Mouse (Mus musculus) frontal cortex, adult 2 months (tissue): ENCODE results near the gene Cog5. TPM values are rescaled to one million over a fixed set of nuclear protein-coding genes. Genes with fewer than 3 reads are reported as not detected.

ENCODE experiments used
- DNase-seq, 2 experiments: peaks; one replicate each; pipeline ENCODE4 v3.0.0; 2022; ENCODE audit warnings: low spot score in 1 of 2; ENCODE audit errors: extremely low spot score in 1 of 2
- polyA plus RNA-seq: library from polyadenylated mRNA; depleted of rRNA; stranded (reverse); fragments of >200 nt; gene quantifications from 2 replicates; pipeline ENCODE4 v1.2.3, GENCODE M21; 2012

Cog5 gene
- polyA plus RNA-seq, 1 experiment = 28.8 TPM

- no peak for DNase-seq
Measured at GRCm38 (mm10) chr12:31707531-31707930, 52.9 kb downstream of the Cog5 start.

GRCm38 (mm10) chr12:31709665-31710064 is 55.0 kb downstream of the Cog5 start:
- no peak for DNase-seq

DNA sequence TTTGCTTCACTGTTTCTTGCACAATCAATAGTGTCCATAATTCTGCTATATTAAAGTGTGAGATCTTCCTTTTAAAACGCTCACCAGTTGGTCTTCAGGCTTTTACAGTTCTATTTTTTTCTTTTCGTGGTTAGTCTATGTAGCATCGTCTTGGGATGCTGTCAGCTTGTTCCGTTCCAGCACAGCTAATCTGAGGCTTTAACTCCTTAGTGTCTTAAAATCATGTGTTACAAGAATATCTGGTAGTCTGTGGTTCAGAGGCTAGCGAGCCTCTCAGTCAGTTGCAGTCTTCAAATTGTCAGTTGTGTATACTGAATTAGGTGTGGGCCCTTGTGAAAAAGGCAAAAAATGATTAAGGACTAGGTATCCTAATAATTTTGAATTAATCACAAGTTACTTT is 57.6 kb downstream of the Cog5 start:
- DNase-seq = no peak

DNA sequence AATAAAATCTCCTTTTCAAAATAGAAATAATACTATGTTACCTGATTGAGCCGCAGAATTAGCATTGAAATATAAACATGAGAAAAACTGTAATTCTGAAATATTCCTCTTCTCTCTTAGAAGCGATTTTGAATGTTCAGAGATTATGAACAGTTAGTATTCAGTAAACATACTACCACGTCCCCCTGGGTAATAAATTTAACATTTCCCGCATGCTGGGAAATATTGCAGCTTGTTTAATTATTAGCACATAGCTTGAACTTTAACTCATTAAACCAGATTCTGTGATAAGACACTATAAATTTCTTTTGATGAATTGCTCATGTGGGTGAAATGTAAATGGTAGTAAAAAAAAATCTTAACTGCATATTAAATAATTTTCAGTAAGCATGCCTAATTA is 58.1 kb downstream of the Cog5 start:
- no peak for DNase-seq

GRCm38 (mm10) chr12:31713600-31713999 is 58.9 kb downstream of the Cog5 start, which contains the start of gene Gpr22:
Gpr22 (minus strand) TSS chr12:31713947.
- DNase-seq = peak; percentile 69 to 83

DNA sequence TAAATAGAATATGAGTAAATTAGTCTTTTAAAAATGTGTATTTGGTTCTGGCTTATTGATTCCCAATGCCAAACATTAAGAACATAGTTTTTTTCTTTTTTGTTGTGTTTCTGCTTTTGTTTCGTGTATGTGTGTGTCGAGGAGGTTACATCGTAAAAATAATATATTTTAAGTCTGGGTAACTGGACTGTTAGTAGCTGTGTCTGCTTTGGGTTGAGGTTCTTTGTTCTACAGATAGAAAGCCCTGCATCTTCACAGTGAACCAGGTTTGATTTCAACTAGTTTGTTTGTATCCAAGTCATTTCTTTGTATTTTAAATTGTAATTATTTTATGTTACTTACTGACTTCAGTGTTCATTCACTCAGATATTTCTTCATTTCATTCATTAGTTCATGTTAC is 59.4 kb downstream of the Cog5 start:
- no peak for DNase-seq

DNA sequence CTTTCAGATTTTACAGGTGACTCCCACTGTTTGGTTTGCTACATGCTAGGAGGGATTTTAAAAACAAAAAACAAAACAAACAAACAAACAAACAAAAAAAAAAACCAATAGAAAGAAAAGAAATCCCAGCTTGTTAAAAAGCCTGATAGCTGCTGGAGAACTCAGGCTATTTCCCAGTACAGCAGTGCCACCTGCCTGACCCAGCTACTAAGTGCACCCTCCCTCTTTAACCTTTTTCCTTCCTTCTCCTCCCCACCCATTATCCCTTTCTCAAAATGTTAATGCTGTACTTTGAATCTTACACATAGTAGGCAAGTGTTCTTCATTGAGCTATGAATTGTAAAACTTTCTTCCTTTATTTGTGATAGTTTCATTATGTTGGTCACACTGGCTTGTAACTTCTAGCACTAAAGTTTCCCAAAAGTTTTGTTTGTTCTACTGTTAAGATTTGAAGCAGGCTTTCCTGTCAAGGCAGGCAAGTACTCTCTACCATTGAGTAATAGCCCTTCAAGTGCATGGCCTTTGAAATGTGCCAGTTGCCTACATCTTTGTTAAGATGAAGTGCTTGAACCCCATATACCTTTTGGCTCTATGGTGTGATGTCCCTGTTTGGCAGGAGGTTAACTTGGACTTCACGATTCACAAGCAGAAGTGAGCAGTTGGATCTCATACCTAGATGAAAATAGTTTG is 65.1 kb downstream of the Cog5 start:
- no peak for DNase-seq

- no peak for DNase-seq
Measured at GRCm38 (mm10) chr12:31724576-31724975, 69.9 kb downstream of the Cog5 start.

DNA sequence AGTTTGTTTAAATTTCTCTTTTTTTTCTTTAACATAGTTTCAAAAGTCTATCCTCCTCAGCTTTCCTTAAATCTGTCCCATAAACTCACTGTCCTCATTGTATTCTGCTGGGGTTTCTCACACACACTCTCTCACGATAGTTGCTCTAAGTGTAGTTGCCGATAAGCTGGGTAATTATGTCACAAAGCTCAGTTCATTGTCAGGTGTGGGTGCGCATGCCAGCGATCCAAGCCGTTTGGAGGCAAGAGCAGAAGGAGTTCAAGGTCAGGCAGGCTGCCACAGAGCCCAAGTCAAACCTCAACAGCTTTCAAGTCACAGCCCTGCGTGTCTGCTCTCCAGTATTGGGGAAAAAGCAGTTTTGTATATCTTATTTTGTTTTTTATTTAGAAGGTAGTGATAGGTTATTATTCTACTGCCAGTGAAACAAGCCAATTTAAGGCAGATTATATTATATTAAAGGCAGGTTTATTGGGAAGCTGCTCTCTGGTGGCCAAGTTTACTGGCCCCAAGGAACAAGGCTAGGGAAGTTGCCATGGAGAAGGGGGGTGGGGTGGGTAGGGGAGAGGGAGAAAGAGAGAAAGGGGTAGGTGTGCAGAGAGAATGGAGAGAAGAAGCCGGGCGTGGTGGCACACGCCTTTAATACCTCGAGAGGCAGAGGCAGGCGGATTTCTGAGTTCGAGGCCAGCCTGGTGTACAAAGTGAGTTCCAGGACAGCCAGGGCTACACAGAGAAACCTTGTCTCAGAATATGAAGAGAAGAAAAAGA is 71.0 kb downstream of the Cog5 start:
- DNase-seq = no peak

DNA sequence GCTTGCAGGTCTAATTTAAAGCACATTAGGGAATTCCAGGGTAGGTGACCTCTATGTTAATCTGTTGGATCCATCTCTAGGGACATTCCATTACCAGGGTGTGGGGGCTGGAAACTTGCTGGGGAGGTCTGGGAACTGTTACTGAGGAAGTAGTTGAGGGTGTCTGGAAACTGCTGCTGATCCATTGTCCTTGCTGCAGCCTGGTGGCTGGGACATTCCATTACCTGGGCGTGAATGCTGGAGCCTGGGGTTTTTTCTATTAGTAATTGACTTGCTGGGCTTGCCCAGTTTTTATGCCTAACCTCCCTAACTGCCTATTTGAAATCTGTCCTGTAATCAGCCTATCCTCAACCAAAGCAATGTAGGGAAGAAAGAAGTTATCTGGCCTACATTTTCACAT is 72.0 kb downstream of the Cog5 start:
- no peak for DNase-seq

- DNase-seq = peak; percentile 67 to 74
Measured at GRCm38 (mm10) chr12:31730126-31730525, 75.5 kb downstream of the Cog5 start.

DNA sequence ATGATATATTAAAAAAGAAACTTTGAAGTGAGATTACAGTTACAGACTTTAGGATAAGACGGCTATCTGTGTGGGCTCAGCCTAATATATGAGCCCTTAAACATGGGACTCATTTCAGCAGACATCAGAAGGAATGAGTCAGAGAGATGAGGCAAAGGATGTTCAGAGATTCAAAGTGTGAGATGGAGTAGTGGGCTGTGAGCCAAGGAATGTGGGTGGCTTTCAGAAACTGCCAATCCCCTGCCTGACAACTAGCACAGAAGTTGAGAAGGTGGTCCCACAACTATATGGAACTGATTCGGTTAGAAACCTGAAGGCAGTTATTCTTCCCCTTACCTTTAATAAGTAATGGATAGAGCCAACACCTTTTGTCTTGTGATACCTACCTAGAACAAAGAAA is 79.9 kb downstream of the Cog5 start:
- peak in 1 of 2 experiments; percentile 65 for DNase-seq

DNA sequence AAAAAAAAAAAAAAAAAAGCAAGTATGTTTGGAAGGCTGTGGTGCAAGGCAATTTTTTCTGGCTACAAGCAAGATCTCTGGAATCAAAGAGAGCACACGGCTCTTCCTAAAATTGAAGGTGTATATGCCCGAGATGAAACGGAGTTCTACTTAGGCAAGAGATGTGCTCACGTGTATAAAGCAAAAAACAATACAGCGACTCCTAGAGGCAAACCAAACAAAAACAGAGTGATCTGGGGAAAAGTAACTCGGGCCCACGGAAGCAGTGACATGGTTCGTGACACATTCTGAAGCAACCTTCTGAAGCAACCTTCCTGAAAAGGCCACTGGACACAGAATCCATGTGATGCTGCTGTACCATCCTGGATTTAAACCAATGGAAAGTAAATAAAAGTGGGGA is 92.6 kb downstream of the Cog5 start:
- no peak for DNase-seq

DNA sequence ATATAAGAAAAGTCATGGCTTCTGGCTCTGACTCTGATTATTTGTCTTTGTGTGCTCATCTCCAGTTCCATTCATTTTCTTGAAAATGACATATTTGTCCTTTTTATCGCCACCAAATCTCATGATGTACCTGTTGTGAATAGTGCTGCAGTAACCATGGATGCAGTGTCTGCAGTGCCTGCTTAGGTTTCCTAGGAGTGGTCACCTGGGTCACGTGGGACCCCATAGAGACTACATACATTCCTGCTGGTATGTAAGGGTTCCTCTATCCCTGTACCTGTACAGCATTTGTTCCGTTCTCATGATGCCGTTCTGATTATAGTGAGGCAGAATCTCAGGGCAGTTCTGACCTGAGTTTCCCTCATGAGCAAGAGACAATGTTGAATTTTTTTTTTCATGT is 95.2 kb downstream of the Cog5 start:
- no peak for DNase-seq

GRCm38 (mm10) chr12:31754465-31754864 is 99.8 kb downstream of the Cog5 start:
- no peak for DNase-seq

DNA sequence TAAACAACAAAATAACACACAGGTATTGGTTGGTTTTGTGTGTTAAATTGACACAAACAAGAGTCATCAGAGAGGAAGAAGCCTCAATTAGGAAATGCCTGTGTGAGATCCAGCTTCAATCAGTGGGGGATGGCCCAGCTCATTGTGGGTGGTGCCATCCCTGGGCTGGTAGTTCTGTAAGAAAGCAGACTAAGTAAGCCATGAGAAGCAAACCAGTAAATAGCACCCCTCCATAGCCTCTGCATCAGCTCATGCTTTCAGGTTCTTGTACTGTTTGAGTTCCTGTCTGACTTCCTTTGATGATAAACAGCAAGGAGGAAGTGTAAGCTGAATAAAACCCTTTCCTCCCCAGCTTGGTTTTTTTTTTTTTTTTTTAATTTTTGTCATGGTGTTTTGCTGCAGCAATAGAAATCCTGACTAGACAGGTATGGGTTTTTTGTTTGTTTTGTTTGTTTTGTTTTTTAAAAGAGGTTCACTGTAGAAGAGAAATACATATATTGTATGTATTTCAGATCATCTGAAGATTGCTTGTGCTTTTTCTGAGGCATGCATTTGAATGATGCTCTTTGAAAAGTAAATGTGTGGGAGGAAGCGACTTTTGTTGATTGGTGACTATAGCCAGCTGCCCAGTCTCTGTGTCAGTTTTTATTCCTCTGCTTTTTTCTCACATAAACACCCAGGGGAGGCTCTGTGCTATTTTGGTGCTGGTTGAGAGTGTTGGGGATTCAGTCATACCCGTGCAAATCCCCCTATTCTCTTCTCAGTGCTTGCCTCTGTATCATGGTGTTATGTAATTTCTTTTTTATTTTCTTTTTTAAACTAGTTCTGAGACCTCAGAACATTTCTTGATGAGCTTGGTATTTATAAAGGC is 101.5 kb downstream of the Cog5 start:
- peak; percentile 69 for DNase-seq

DNA sequence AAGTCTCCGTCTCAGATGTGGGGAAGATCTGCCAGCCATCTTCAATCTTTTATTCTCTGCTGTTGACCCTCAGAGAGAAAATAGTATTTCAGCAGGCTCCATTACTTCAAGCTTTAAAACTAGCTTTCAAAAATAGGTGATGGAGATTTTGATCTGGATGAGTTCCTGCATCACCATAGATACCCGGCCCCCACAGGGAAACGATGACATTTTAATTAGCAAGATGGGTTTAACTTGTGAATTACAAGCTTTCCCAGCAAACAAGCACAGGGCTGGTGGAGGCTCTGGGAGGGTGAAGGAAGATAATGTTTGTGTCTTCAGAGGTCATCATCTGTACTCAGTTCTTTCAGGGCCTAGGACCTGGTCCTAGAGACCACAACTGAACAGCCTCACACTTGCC is 118.9 kb downstream of the Cog5 start:
- DNase-seq = peak in 1 of 2 experiments; percentile 55

- no peak for DNase-seq
Measured at GRCm38 (mm10) chr12:31784291-31784690, 129.6 kb downstream of the Cog5 start.

- DNase-seq = no peak
Measured at GRCm38 (mm10) chr12:31788530-31788929, 133.9 kb downstream of the Cog5 start.

DNA sequence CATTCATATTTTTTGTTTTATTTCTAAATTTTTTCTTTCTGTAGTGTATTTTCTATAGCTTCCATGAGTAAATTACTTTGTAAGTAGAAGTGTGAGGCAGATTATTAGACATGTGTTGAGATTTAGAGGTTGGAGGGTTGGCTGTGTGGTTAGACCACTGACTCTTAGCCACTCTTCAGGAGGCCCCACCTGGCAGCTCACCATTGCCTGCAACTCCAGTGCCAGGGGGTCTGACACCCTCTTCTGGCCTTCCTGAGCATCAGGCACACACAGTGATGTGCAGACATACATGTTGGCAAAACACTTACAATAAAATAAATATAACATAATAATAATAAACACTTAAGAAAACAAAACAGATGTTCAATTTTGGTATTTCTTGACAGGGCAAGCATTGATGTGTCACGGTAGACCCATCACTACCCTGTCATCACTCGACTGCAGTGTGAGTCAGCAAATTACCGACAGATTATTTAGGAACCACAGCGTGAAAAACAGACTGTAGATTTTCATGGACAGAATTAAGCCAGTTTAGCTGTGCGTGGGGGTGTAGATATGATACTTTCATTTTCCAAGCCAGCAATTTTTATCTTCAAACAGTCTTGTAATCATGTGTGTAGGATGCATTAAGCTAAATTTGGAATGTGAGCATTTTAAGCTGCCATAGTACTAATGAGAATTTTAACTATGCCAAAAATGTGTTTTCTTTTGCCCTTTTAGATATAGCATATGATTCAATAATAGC is 151.9 kb downstream of the Cog5 start:
- peak; percentile 30 to 38 for DNase-seq
